Mouse (Mus musculus) 3T3-L1 (cell line): ENCODE results near the gene Galnt14.

Experiments
- DNase-seq: peaks from one replicate; pipeline ENCODE4 v3.0.0-alpha.2; 2015; ENCODE audit warnings: low read depth, low spot score

The Galnt14 gene

DNA sequence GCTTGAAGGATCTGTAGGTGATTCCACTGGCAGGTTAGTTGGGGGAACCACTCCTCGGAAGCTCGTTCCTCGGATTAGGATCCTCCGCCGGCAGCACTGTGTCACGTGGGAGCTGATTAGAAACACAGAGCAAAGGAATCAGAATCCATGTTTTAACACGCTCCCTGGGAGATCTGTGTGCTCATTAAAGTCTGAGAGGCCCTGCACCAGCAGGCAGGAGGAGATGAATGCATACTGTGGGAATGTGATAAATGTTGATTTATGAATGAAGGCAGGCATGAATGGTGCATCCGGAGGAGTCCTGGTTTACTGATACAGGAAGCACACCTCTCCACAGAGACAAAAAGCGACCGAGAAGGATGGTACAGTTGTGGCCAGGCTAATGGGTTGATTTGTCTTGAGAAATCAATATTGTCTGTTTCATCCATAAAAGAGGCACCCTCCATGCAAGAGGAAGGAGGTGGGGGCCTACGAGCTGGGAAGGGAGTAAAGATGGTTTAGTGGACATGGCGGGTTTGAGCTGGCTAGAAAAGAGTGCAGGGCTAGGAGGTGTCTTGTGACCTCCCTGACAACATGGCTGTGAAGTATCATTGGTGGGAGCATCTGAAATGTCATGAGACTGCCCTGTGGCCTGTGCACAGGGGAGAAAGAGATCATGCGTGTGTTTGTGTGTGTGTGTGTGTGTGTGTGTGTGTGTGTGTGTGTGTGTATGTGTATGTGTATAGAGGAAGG lies 202.3 kb downstream of the Galnt14 start:
- DNase-seq = no peak

DNA sequence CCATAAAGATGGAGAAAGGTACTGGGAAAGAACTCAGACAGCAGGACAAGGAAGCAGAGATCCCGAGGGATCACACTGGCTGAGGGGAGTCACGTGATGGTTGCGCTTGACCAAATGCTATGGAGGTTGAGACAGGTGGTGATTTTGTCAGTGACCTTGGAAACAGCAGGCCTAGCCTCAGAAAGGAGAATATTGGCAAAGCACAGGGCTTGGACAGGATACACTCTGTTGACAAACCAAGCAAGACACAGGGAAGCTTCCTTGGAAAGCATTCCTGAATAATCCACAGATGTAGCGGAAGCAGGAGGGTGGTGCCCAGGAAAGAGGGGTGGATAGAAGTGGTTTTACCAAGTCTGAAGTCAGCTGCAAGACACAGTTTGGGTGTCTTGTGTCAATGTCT lies 206.1 kb downstream of the Galnt14 start:
- no peak for DNase-seq

- no peak for DNase-seq
Measured at GRCm38 (mm10) chr17:73502613-73503012, 207.6 kb downstream of the Galnt14 start.

- no peak for DNase-seq
Measured at GRCm38 (mm10) chr17:73489519-73489918, 220.7 kb downstream of the Galnt14 start.

DNA sequence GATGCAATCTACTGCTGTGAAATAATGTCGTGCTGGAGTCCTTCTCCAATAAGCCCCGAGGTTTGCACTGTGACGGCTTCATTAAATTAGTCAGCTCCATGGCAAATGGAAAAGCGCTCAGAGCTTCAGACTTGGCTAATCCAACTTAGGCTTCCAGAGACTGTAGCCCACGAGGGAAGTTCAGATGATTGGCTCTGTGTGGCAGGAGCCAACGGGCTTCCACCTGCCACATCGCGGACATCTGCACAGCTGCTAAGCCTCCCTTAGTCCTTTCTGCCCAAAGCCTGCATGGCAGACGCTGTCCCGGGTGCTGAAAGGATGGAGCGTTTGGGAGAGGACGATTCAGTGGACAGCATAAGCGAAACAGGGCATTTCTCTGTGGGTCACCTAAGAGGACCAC lies 222.5 kb downstream of the Galnt14 start:
- DNase-seq = peak; percentile 51

DNA sequence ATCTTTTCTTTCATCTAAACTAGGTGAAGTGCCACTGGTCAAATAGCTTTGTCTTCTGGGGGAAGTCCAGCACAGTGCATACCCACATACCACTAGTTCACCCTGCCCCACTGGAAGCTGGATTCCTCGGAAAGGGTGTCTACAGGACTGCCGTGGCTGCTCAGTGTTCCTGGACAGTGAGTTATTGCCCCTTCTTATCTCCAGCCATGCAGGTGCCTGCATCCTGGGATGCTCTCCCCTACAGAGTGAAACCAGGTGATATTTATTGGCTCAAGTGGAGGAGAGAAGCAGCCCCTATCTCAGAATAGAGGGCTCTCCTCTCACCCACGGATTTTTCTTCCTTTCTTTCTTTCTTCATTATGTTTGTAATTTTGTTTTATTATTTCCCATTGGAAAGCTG lies 222.9 kb downstream of the Galnt14 start:
- DNase-seq = no peak

GRCm38 (mm10) chr17:73477096-73478076 lies 232.9 kb downstream of the Galnt14 start:
- no peak for DNase-seq

- DNase-seq = no peak
Measured at GRCm38 (mm10) chr17:73474371-73474770, 235.9 kb downstream of the Galnt14 start.

GRCm38 (mm10) chr17:73473012-73473411 lies 237.2 kb downstream of the Galnt14 start:
- no peak for DNase-seq

GRCm38 (mm10) chr17:73460874-73461273 lies 249.4 kb downstream of the Galnt14 start:
- no peak for DNase-seq

DNA sequence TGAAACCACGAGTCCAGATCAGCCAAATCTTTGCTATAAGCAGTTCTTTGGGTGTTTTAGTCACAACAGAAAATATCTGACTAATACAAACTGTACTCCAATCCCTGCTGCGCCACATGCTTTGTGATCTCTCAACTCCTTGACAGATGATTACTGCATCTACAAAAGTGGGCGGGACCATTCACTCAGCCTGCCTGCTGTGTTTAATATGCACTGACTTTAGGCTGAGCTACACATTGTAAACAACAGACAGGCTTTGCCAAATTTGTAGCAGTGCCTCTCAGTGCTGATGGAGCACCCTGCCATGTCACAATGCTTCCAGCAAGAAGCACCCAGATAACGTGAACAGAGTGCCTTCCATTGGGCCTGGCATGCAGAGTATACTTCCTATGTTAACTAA lies 251.5 kb downstream of the Galnt14 start:
- DNase-seq = no peak

GRCm38 (mm10) chr17:73456551-73456950 lies 253.7 kb downstream of the Galnt14 start:
- peak; percentile 18 for DNase-seq

DNA sequence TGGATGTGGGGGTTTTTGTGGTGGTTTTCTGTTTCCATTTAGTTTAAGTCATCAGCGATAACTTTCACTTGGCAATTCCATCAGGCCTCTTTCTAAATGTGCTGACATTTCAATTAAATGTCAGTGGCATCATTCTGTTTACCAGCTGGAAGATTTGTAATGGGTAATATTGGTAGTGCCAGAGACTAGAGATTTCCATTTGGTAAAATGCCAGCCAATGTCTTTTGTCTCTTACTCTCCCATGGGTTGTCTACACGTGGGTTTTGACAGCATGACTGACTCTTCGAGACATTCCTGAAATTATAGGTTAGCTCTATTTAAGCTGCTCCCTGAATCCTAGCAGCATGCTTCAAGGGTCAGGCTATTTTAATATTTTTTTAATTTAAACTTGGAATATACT lies 256.6 kb downstream of the Galnt14 start:
- DNase-seq = no peak

DNA sequence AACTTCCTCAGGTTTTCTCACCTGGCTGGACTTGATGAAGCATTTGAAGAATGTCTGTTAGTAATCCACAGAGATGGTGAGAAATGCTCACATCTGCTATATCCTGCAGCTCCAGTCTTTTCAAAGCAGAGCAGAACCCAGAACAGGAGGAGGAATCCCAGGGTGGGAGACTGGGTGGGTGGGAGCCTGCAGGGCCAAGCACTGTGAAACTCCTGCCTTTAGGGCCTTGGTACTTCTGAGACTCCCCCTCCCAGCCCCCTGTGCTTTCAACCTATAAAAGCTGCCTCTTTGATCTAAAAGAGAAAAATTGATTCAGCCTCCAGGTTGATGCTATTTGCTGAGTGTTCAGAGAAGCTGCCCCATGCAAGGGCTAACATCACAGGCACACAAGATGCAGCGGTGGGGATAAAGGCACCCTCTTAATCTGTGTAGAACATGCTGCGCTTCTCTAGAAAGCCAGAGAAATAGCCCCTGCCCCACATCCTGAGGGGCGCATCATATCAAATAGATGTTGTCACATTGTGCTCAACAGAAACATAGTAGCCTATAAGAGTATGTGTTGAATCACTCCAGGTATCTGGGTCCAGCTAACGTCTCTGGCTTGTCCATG lies 258.0 kb downstream of the Galnt14 start:
- DNase-seq = no peak

DNA sequence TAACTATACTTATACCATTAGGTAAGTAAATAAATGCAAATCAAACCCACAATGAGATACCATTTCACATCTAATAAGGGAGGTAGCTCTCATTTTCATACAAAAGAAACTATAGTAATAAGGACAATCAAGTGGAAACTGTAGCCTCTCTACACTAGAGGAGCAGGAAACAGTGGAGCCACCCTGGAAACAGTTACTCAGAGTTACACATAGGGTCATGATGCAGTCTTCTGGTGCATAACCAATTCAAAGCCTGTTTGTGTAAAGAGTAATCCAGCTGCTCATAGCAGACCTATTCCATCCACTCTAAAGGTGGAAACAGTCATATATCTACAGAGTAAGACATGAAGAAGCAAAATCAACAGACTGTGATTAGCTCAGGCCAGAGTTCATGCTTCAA lies 261.1 kb downstream of the Galnt14 start:
- no peak for DNase-seq
